Mouse (Mus musculus) CH12.LX (cell line): ENCODE measurements around the gene 4930404H24Rik. TPM values are rescaled to one million over a fixed set of nuclear protein-coding genes. Genes with fewer than 3 reads are reported as not detected.

ENCODE experiments used
- DNase-seq: peaks from one replicate; pipeline ENCODE4 v3.0.0-alpha.2; 2013; ENCODE audit errors: extremely low read depth
- H3K27ac ChIP-seq: 2 replicates; pipeline ENCODE4 v1.5.1; 2012; ENCODE audit warnings: low read depth, mild to moderate bottlenecking, control low read depth, moderate library complexity; ENCODE audit not compliant: insufficient read depth
- H3K27me3 ChIP-seq: replicated peaks from 2 replicates; pipeline ENCODE3; 2012; ENCODE audit warnings: inconsistent platforms
- H3K36me3 ChIP-seq, 2 experiments: replicated peaks in 1 of 2; 2 replicates each; pipeline versions ENCODE3 to v1.6.1; 2012; ENCODE audit warnings: inconsistent platforms in 1 of 2, low read length in 1 of 2, mild to moderate bottlenecking in 1 of 2, mixed read lengths in 1 of 2, moderate library complexity in 1 of 2; ENCODE audit not compliant: control insufficient read depth in 1 of 2, insufficient read depth in 1 of 2
- H3K4me1 ChIP-seq, 2 experiments: 2 replicates each; pipeline ENCODE4 v1.6.1; 2012; ENCODE audit warnings: inconsistent platforms in 1 of 2, moderate library complexity in 1 of 2; ENCODE audit not compliant: insufficient read depth in 2 of 2, control insufficient read depth in 1 of 2
- H3K4me2 ChIP-seq: 2 replicates; pipeline ENCODE4 v1.6.1; 2012; ENCODE audit warnings: low read depth, mild to moderate bottlenecking, control low read depth; ENCODE audit not compliant: poor library complexity, insufficient read depth, severe bottlenecking
- H3K4me3 ChIP-seq, 3 experiments: fragments of 150-350 bp in 1 of 3; sonication (generic) in 1 of 3; replicated peaks in 1 of 3; 2 replicates each; pipeline versions ENCODE3 to v1.5.1; 2011 to 2012; ENCODE audit warnings: low read depth in 2 of 3, low read length in 2 of 3, mild to moderate bottlenecking in 2 of 3, moderate library complexity in 2 of 3, control low read depth in 1 of 3, improper control_type of control experiment in 1 of 3, inconsistent platforms in 1 of 3, mixed read lengths in 1 of 3; ENCODE audit not compliant: poor library complexity in 1 of 3
- H3K79me2 ChIP-seq: replicated peaks from 2 replicates; pipeline ENCODE4 v1.6.1; 2012; ENCODE audit warnings: mild to moderate bottlenecking, moderate library complexity; ENCODE audit not compliant: control insufficient read depth, poor library complexity, insufficient read depth, severe bottlenecking; ENCODE audit errors: extremely low read depth
- H3K9ac ChIP-seq: 2 replicates; pipeline ENCODE4 v1.6.1; 2012; ENCODE audit warnings: low read depth, mild to moderate bottlenecking, control low read depth, moderate library complexity; ENCODE audit not compliant: insufficient read depth
- H3K9me3 ChIP-seq: replicated peaks from 2 replicates; pipeline ENCODE3; 2012; ENCODE audit warnings: low read length, inconsistent platforms, mixed read lengths
- BHLHE40 ChIP-seq: IDR thresholded peaks from 2 replicates; pipeline ENCODE4 v1.6.1; 2011; ENCODE audit warnings: mild to moderate bottlenecking, low read depth, low read length, improper control_type of control experiment
- CHD2 ChIP-seq: IDR thresholded peaks from 2 replicates; pipeline ENCODE4 v1.6.1; 2011; ENCODE audit warnings: low read length, improper control_type of control experiment
- CTCF ChIP-seq, 2 experiments: IDR thresholded peaks in 1 of 2; conservative IDR thresholded peaks in 1 of 2; 2 replicates each; pipeline ENCODE4 v1.5.1; 2011 to 2012; ENCODE audit warnings: low read depth in 2 of 2, low read length in 2 of 2, improper control_type of control experiment in 1 of 2, inconsistent platforms in 1 of 2, mild to moderate bottlenecking in 1 of 2, moderate library complexity in 1 of 2
- E2F4 ChIP-seq: IDR thresholded peaks from 2 replicates; pipeline ENCODE4 v1.6.1; 2011; ENCODE audit warnings: low read depth, low read length, improper control_type of control experiment; ENCODE audit not compliant: insufficient replicate concordance
- EP300 ChIP-seq: IDR thresholded peaks from 2 replicates; pipeline ENCODE4 v1.6.1; 2011; ENCODE audit warnings: low read length, improper control_type of control experiment
- GABPA ChIP-seq: IDR thresholded peaks from 2 replicates; pipeline ENCODE4 v1.6.1; 2012; ENCODE audit warnings: low read depth, low read length, improper control_type of control experiment, inconsistent platforms; ENCODE audit not compliant: insufficient replicate concordance
- HCFC1 ChIP-seq: IDR thresholded peaks from 2 replicates; pipeline ENCODE4 v1.6.1; 2012; ENCODE audit warnings: low read depth, mild to moderate bottlenecking, inconsistent platforms, low read length, improper control_type of control experiment
- IRF4 ChIP-seq: IDR thresholded peaks from 2 replicates; pipeline ENCODE4 v1.6.1; 2014; ENCODE audit warnings: low read depth, mild to moderate bottlenecking, inconsistent platforms, low read length, improper control_type of control experiment
- JUND ChIP-seq: conservative IDR thresholded peaks from 2 replicates; pipeline ENCODE4 v1.6.1; 2011; ENCODE audit warnings: low read depth, low read length, improper control_type of control experiment
- MAFK ChIP-seq: IDR thresholded peaks from 2 replicates; pipeline ENCODE4 v1.6.1; 2011; ENCODE audit warnings: low read length, improper control_type of control experiment; ENCODE audit not compliant: insufficient replicate concordance
- MXI1 ChIP-seq: IDR thresholded peaks from 2 replicates; pipeline ENCODE4 v1.6.1; 2011; ENCODE audit warnings: mild to moderate bottlenecking, low read depth, low read length, improper control_type of control experiment
- PAX5 ChIP-seq: IDR thresholded peaks from 2 replicates; pipeline ENCODE4 v1.6.1; 2012; ENCODE audit warnings: low read length, inconsistent platforms, mixed read lengths
- RAD21 ChIP-seq: IDR thresholded peaks from 2 replicates; pipeline ENCODE4 v1.6.1; 2011; ENCODE audit warnings: low read depth, mild to moderate bottlenecking, low read length, improper control_type of control experiment, moderate library complexity
- SIN3A ChIP-seq: IDR thresholded peaks from 2 replicates; pipeline ENCODE4 v1.6.1; 2012; ENCODE audit warnings: low read length, improper control_type of control experiment, inconsistent platforms
- SMC3 ChIP-seq: IDR thresholded peaks from 2 replicates; pipeline ENCODE4 v1.6.1; 2011; ENCODE audit warnings: low read depth, low read length, improper control_type of control experiment
- USF1 ChIP-seq: IDR thresholded peaks from 2 replicates; pipeline ENCODE4 v1.6.1; 2014; ENCODE audit warnings: low read depth, mild to moderate bottlenecking, inconsistent platforms, low read length, improper control_type of control experiment
- USF2 ChIP-seq: conservative IDR thresholded peaks from 2 replicates; pipeline ENCODE4 v1.6.1; 2011; ENCODE audit warnings: low read depth, low read length, improper control_type of control experiment
- dilution Hi-C: fragments of 300-500 bp; cut with MboI; formaldehyde crosslinking; loops from 2 replicates; pipeline ENCODE4 v1.14.3; 2020; ENCODE audit warnings: low sequenced_read_pairs; ENCODE audit not compliant: extremely low pct_unique_long_range_greater_than_20kb, extremely low pct_ligation_motif_present
- in situ Hi-C: fragments of 300-500 bp; cut with MboI; formaldehyde crosslinking; loops from 3 replicates; pipeline ENCODE4 v1.14.3; 2019; ENCODE audit warnings: low sequenced_read_pairs, low pct_ligation_motif_present, low pct_unique_long_range_greater_than_20kb, mixed read lengths
- polyA plus RNA-seq: library from polyadenylated mRNA; unstranded; fragments of >175 nt; gene quantifications from 2 replicates; pipeline ENCODE4 v1.2.1, GENCODE M21; 2012; ENCODE audit warnings: low read depth; ENCODE audit not compliant: insufficient read length
- total RNA-seq, 2 experiments: library from RNA; depleted of rRNA; stranded (reverse); fragments of 300-350 nt in 1 of 2; fragments of >200 nt in 1 of 2; gene quantifications; 2 replicates each; pipeline ENCODE4 v1.2.3; 2012 to 2014

4930404H24Rik gene
- total and polyA plus RNA-seq, 3 experiments, result not detected

DNA sequence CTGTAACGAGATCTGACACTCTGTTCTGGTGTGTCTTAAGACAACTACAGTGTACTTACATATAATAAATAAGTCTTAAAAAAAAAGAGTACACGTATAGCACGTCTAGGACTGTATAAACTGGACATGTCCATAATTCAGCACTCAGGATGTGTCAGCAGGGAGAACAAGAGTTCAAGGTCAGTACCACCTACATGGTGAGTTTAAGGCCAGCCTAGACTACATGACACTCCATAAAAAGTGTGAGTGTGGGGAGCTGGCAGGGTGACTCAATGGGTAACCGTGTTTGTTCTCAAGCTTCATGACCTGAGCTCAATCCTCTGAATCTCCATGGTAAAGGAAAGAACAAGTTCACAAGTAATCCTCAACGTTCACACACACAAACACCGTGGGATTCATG lies 44.1 kb upstream of the 4930404H24Rik start:
- no peaks in the 10 kb centered on the region for H3K79me2 ChIP-seq
- H3K27me3 ChIP-seq, result peaks cover 11% of the 10 kb centered on the region
- no peak overlapping the region for H3K9ac ChIP-seq
- in situ Hi-C loops, result no loop called here
- no peaks in the 10 kb centered on the region for H3K36me3 ChIP-seq
- peaks cover 2 to 7% of the 10 kb centered on the region in 2 experiments; a peak in 2 of 4 replicates for H3K4me1 ChIP-seq
- H3K27ac ChIP-seq, result no peak overlapping the region
- DNase-seq, result no peak
- no peak overlapping the region for H3K4me2 ChIP-seq
- dilution Hi-C loops, result no loop called here
- TF ChIP-seq JUND, result no peak
- TF ChIP-seq USF1, result no peak
- TF ChIP-seq BHLHE40, result no peak
- no peak for TF ChIP-seq HCFC1
- TF ChIP-seq SMC3, result no peak
- no peak for TF ChIP-seq MXI1
- no peaks in the 10 kb centered on the region for H3K9me3 ChIP-seq
- H3K4me3 ChIP-seq, result no peak overlapping the region

DNA sequence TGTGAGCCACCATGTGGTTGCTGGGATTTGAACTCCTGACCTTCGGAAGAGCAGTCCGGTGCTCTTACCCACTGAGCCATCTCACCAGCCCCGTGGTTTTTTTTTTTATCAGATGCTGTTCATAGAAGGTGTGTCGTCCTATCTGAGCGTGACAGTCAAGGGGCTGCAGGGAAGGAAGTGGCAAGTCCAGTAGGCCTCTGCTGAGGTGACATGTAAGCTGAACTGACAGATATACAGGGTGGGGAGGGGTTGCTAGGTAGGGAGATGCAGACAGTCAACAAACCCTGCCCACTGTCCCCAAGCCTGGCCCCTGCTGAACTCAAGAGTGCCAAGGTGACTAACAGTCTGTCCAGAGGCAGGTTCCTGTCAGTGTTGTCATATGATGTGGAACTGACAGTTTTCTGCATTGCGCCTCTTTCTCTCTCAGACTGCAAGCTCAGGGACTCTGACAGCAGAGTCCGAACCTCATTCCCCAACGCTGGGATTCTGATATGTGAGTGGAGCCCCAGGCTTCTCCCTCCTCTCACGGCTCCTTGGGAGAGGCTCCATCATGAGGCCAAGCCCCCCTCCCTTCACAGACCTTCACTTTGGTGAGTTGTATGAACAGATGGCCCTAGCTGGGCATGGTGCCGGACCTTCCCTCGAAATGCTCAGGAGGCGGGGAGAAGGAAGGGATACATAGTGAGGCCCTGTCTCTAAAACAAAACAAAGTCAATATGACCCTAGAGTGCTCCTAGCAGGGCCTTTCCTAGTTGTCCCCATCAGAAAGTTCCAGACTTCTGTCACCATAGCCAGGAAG lies 38.4 kb upstream of the 4930404H24Rik start:
- DNase-seq, result no peak
- no peaks in the 10 kb centered on the region for H3K27me3 ChIP-seq
- H3K4me1 ChIP-seq, result peaks cover 0 to 7% of the 10 kb centered on the region in 2 experiments; a peak in 1 of 4 replicates
- H3K79me2 ChIP-seq, result no peaks in the 10 kb centered on the region
- H3K36me3 ChIP-seq, result peaks cover 0 to 19% of the 10 kb centered on the region in 2 experiments
- H3K27ac ChIP-seq, result no peak overlapping the region
- H3K9ac ChIP-seq, result no peak overlapping the region
- no peaks in the 10 kb centered on the region for H3K9me3 ChIP-seq
- in situ Hi-C loops (no loop called here), dilution Hi-C loops (no loop called here)
- no peak overlapping the region for H3K4me2 ChIP-seq
- TF ChIP-seq RAD21 (no peak), PAX5 (no peak), CTCF (conservative IDR thresholded peaks at IDR 0.05 in 1 of 2, IDR thresholded peaks at IDR 0.05 in 1 of 2; ENCODE audit: low read depth in 2 of 2, low read length in 2 of 2) (no peak), GABPA (no peak), SIN3A (no peak), USF2 (no peak), CHD2 (no peak), E2F4 (no peak), EP300 (no peak), HCFC1 (no peak), JUND (no peak), MAFK (no peak), IRF4 (no peak)
- H3K4me3 ChIP-seq, result no peak overlapping the region
